Mouse (Mus musculus): ENCODE data around the gene Gm47791.

Gene Gm47791

GRCm38 (mm10) chr1:82788070-82788469 is 17.0 kb upstream of the Gm47791 start:
- DNase-seq (ENCODE audit: low read depth in 1 of 2, low spot score in 2 of 2): no peak

GRCm38 (mm10) chr1:82787414-82787813 is 16.4 kb upstream of the Gm47791 start:
- DNase-seq (ENCODE audit: low read depth in 1 of 2, low spot score in 2 of 2): no peak

- DNase-seq (ENCODE audit: low read depth in 1 of 2, low spot score in 2 of 2): no peak
Observed at GRCm38 (mm10) chr1:82785546-82785945, 14.5 kb upstream of the Gm47791 start.

- DNase-seq (ENCODE audit: low read depth in 1 of 2, low spot score in 2 of 2): no peak
Observed at GRCm38 (mm10) chr1:82783559-82783958, 12.5 kb upstream of the Gm47791 start.

GRCm38 (mm10) chr1:82779388-82779966 is 8.4 kb upstream of the Gm47791 start:
- DNase-seq (ENCODE audit: low read depth in 1 of 2, low spot score in 2 of 2): no peak

GRCm38 (mm10) chr1:82775293-82775692 is 4.2 kb upstream of the Gm47791 start:
- no peak for DNase-seq (ENCODE audit: low read depth in 1 of 2, low spot score in 2 of 2)

GRCm38 (mm10) chr1:82773208-82773607 is 2.2 kb upstream of the Gm47791 start:
- DNase-seq (ENCODE audit: low read depth in 1 of 2, low spot score in 2 of 2): no peak

- no peak for DNase-seq (ENCODE audit: low read depth in 1 of 2, low spot score in 2 of 2)
Observed at GRCm38 (mm10) chr1:82772428-82772827, 1.4 kb upstream of the Gm47791 start.

- DNase-seq (ENCODE audit: low read depth in 1 of 2, low spot score in 2 of 2): no peak
Observed at GRCm38 (mm10) chr1:82768269-82768668, 2.8 kb downstream of the Gm47791 start, which contains the start of gene Tm4sf20. Gene Tm4sf20 (minus strand): TSS chr1:82768461.

GRCm38 (mm10) chr1:82766641-82767040 is 4.4 kb downstream of the Gm47791 start:
- DNase-seq (ENCODE audit: low read depth in 1 of 2, low spot score in 2 of 2): no peak

GRCm38 (mm10) chr1:82766227-82766626 is 4.8 kb downstream of the Gm47791 start:
- DNase-seq (ENCODE audit: low read depth in 1 of 2, low spot score in 2 of 2): no peak

GRCm38 (mm10) chr1:82762274-82762673 is 8.8 kb downstream of the Gm47791 start:
- no peak for DNase-seq (ENCODE audit: low read depth in 1 of 2, low spot score in 2 of 2)

- peak; percentile 2 to 16 for DNase-seq (ENCODE audit: low read depth in 1 of 2, low spot score in 2 of 2)
Observed at GRCm38 (mm10) chr1:82761454-82762169, 9.4 kb downstream of the Gm47791 start.

- DNase-seq (ENCODE audit: low read depth in 1 of 2, low spot score in 2 of 2): no peak
Observed at GRCm38 (mm10) chr1:82759520-82759919, 11.5 kb downstream of the Gm47791 start.

GRCm38 (mm10) chr1:82747714-82748452 is 23.2 kb downstream of the Gm47791 start:
- DNase-seq (ENCODE audit: low read depth in 1 of 2, low spot score in 2 of 2): no peak

- DNase-seq (ENCODE audit: low read depth in 1 of 2, low spot score in 2 of 2): no peak
Observed at GRCm38 (mm10) chr1:82746408-82746807, 24.6 kb downstream of the Gm47791 start.

GRCm38 (mm10) chr1:82743962-82744361 is 27.1 kb downstream of the Gm47791 start:
- DNase-seq (ENCODE audit: low read depth in 1 of 2, low spot score in 2 of 2): no peak

- no peak for DNase-seq (ENCODE audit: low read depth in 1 of 2, low spot score in 2 of 2)
Observed at GRCm38 (mm10) chr1:82741539-82741938, 29.5 kb downstream of the Gm47791 start.

GRCm38 (mm10) chr1:82738066-82738465 is 33.0 kb downstream of the Gm47791 start:
- no peak for DNase-seq (ENCODE audit: low read depth in 1 of 2, low spot score in 2 of 2)

- DNase-seq (ENCODE audit: low read depth in 1 of 2, low spot score in 2 of 2): no peak
Observed at GRCm38 (mm10) chr1:82733357-82733756, 37.7 kb downstream of the Gm47791 start.

GRCm38 (mm10) chr1:82726482-82726881 is 44.6 kb downstream of the Gm47791 start:
- DNase-seq (ENCODE audit: low read depth in 1 of 2, low spot score in 2 of 2): no peak

- no peak for DNase-seq (ENCODE audit: low read depth in 1 of 2, low spot score in 2 of 2)
Observed at GRCm38 (mm10) chr1:82725875-82726185, 45.2 kb downstream of the Gm47791 start.
